Mouse (Mus musculus) forebrain, embryonic 10.5 days (tissue): ENCODE measurements around the gene Plin1. TPM values are rescaled to one million over a fixed set of nuclear protein-coding genes. Genes with fewer than 3 reads are reported as not detected.
A peak's percentile ranks its signal among the peaks of the same experiment; 100 is the strongest.

Source experiments
- DNase-seq: peaks from one replicate; pipeline ENCODE4 v3.0.0-alpha.2; 2017; ENCODE audit warnings: low spot score; ENCODE audit errors: extremely low spot score
- H3K27ac ChIP-seq: fragments of 300-500 bp; sonication (generic); 2 replicates; pipeline ENCODE4 v1.5.1; 2016; ENCODE audit warnings: mild to moderate bottlenecking
- H3K27me3 ChIP-seq: fragments of 300-500 bp; sonication (generic); 2 replicates; pipeline ENCODE4 v1.6.1; 2016; ENCODE audit warnings: mild to moderate bottlenecking; ENCODE audit not compliant: poor library complexity, severe bottlenecking
- H3K36me3 ChIP-seq: fragments of 300-500 bp; sonication (generic); replicated peaks from 2 replicates; pipeline ENCODE4 v1.6.1; 2016; ENCODE audit warnings: mild to moderate bottlenecking, moderate library complexity
- H3K4me1 ChIP-seq: fragments of 300-500 bp; sonication (generic); 2 replicates; pipeline ENCODE4 v1.6.1; 2016
- H3K4me3 ChIP-seq: fragments of 300-500 bp; sonication (generic); 2 replicates; pipeline ENCODE4 v1.5.1; 2016; ENCODE audit warnings: mild to moderate bottlenecking, moderate library complexity
- H3K9me3 ChIP-seq: fragments of 300-500 bp; sonication (generic); 2 replicates; pipeline ENCODE4 v1.6.1; 2016; ENCODE audit warnings: mild to moderate bottlenecking, moderate library complexity
- WGBS: fragments of 180-500 bp; shearing (Covaris S2); methylation state at CpG from one replicate; pipeline ENCODE4 v1.1.7; 2016; 5-methylcytosine and 5-hydroxymethylcytosine counted together
- polyA plus RNA-seq: library from polyadenylated mRNA; unstranded; fragments of >200 nt; fragmentation: Nextera tagmentation; extraction: Ambion mirVana; gene quantifications from 2 replicates; pipeline ENCODE4 v1.2.1, GENCODE M21; 2016

The Plin1 gene
- not detected in 2 replicates for polyA plus RNA-seq

- Histone ChIP-seq H3K36me3 (peaks cover 13% of the 10 kb centered on the region), H3K4me1 (peaks cover 15% of the 10 kb centered on the region)
- WGBS: 66% methylated on average over 4 of the region's 4 CpGs
Observed at GRCm38 (mm10) chr7:79732622-79733021, at the start of gene Plin1. TSS of gene Plin1 (minus strand) at chr7:79732903.

DNA sequence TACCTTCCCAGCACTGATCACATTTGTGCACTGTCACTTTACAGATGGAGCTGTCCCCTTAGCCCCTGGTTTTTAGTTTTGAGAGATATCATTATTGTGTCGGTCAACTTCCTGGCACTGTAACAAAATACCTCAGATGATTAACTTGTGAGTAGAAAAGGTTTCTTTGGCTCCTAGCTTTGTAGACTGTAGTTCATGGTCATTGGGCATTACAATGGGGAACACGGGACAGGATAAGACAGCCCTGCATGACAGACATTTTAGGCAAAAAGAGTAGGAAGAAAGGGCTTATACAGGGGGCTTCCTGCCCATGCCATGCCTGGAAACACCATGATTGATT is 49.8 kb upstream of the Plin1 start:
- Histone ChIP-seq H3K27ac (no peak overlapping the region), H3K4me3 (no peak overlapping the region), H3K36me3 (no peaks in the 10 kb centered on the region), H3K4me1 (peaks cover 14% of the 10 kb centered on the region), H3K9me3 (no peaks in the 10 kb centered on the region), H3K27me3 (peaks cover 15% of the 10 kb centered on the region)
- DNase-seq: no peak
- WGBS: 87% methylated on average over 2 of the region's 2 CpGs

More at GRCm38 (mm10) chr7:79732622-79733021, at the start of gene Plin1:
- Histone ChIP-seq H3K27ac (no peak within 1 kb of the TSS), H3K9me3 (no peaks in the 10 kb centered on the region), H3K4me3 (no peak within 1 kb of the TSS), H3K27me3 (peaks cover 21% of the 10 kb centered on the region)
- no peak for DNase-seq

- no peak overlapping the region for H3K27ac ChIP-seq
- H3K9me3 ChIP-seq: no peaks in the 10 kb centered on the region
- H3K27me3 ChIP-seq: peaks cover 10% of the 10 kb centered on the region
- peaks cover 14% of the 10 kb centered on the region for H3K4me1 ChIP-seq
- no peak overlapping the region for H3K4me3 ChIP-seq
- DNase-seq: no peak
- WGBS: 83% methylated on average over 11 of the region's 11 CpGs
- no peaks in the 10 kb centered on the region for H3K36me3 ChIP-seq
Observed at GRCm38 (mm10) chr7:79781826-79782515, 49.3 kb upstream of the Plin1 start.

- 31% methylated on average over 16 of the region's 16 CpGs for WGBS
- Histone ChIP-seq H3K9me3 (no peaks in the 10 kb centered on the region), H3K4me3 (peak overlapping the region; percentile 35), H3K27ac (no peak overlapping the region), H3K4me1 (peaks cover 12% of the 10 kb centered on the region), H3K36me3 (no peaks in the 10 kb centered on the region), H3K27me3 (0 out of 2 replicates have a peak, but pooled peaks cover 4% of the 10 kb centered on the region)
- peak; percentile 79 for DNase-seq
Observed at GRCm38 (mm10) chr7:79780647-79781626, 48.2 kb upstream of the Plin1 start.

GRCm38 (mm10) chr7:79771561-79772512 is 39.1 kb upstream of the Plin1 start:
- WGBS: 50% methylated on average over 15 of the region's 15 CpGs
- Histone ChIP-seq H3K36me3 (no peaks in the 10 kb centered on the region), H3K27ac (no peak overlapping the region), H3K4me3 (no peak overlapping the region), H3K27me3 (no peaks in the 10 kb centered on the region), H3K9me3 (no peaks in the 10 kb centered on the region), H3K4me1 (peaks cover 15% of the 10 kb centered on the region)
- no peak for DNase-seq

- Histone ChIP-seq H3K27ac (no peak overlapping the region), H3K27me3 (no peaks in the 10 kb centered on the region), H3K4me1 (peaks cover 15% of the 10 kb centered on the region), H3K4me3 (no peak overlapping the region), H3K36me3 (no peaks in the 10 kb centered on the region), H3K9me3 (no peaks in the 10 kb centered on the region)
- DNase-seq: no peak
- 92% methylated on average over 3 of the region's 3 CpGs for WGBS
Observed at GRCm38 (mm10) chr7:79769664-79770063, 37.0 kb upstream of the Plin1 start.

GRCm38 (mm10) chr7:79765991-79766390 is 33.3 kb upstream of the Plin1 start:
- H3K27ac ChIP-seq: no peak overlapping the region
- WGBS: 52% methylated on average over 1 of the region's 1 CpGs
- H3K9me3 ChIP-seq: no peaks in the 10 kb centered on the region
- no peak for DNase-seq
- H3K4me1 ChIP-seq: no peaks in the 10 kb centered on the region
- no peaks in the 10 kb centered on the region for H3K36me3 ChIP-seq
- H3K4me3 ChIP-seq: no peak overlapping the region
- no peaks in the 10 kb centered on the region for H3K27me3 ChIP-seq

DNA sequence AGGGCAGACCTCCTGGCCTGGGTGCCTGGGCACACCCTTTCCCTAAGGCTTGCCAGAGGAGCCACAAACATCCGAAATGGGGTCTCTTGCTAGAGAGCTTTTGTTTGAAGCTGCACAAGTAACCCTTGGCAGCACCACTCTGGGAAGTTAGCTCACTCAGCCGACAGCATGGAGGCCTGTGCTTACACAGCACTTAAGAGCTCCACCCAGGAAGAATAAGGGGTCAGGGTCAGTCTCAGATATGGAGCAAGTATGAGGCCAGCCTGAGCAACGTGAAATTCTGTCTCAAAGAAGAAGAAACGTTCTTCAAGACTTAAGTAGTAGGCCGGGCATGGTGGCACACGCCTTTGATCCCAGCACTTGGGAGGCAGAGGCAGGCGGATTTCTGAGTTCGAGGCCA is 29.4 kb upstream of the Plin1 start:
- 81% methylated on average over 8 of the region's 8 CpGs for WGBS
- Histone ChIP-seq H3K27me3 (no peaks in the 10 kb centered on the region), H3K4me1 (no peaks in the 10 kb centered on the region), H3K9me3 (no peaks in the 10 kb centered on the region), H3K4me3 (no peak overlapping the region), H3K27ac (no peak overlapping the region), H3K36me3 (no peaks in the 10 kb centered on the region)
- DNase-seq: no peak

DNA sequence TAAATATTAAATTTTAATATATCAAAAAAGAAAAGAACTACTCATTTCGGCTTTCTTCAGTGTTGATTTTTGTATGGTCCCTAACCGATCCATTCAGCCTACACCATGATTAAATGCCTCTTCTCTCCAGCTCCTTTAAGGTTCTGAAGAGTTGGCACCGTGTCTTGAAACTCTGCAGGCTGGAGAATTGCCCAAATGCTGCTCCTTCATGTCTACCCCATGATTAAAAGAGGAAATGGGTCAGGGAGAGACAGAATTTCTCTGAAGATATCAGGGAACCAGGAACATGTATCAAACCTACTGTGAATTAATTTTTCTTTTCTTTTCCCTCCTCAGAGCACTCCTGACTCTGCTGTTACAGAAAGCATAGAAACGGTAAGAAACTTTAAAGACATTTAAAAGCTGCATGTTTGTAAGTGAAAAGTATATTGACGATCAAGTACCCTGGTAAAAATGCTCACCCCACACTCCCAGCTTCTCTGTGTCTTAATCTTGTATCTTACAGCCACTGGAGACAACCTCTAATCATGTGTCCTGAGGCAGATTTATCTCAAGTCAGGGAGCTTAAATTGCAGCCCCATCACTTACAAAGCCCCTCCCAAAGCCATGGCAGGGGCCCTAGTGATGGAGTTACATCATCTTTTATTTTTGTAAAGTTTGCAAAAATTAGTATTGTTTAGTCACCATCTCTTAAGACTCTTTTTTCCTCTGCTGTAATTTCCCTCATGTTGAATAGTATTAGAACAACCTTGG is 28.6 kb upstream of the Plin1 start:
- Histone ChIP-seq H3K9me3 (no peaks in the 10 kb centered on the region), H3K27ac (no peak overlapping the region), H3K27me3 (no peaks in the 10 kb centered on the region), H3K4me1 (no peaks in the 10 kb centered on the region), H3K4me3 (no peak overlapping the region), H3K36me3 (no peaks in the 10 kb centered on the region)
- 86% methylated on average over 5 of the region's 5 CpGs for WGBS
- no peak for DNase-seq

- H3K4me1 ChIP-seq: no peaks in the 10 kb centered on the region
- H3K4me3 ChIP-seq: no peak overlapping the region
- DNase-seq: no peak
- H3K27me3 ChIP-seq: no peaks in the 10 kb centered on the region
- no peak overlapping the region for H3K27ac ChIP-seq
- H3K9me3 ChIP-seq: no peaks in the 10 kb centered on the region
- H3K36me3 ChIP-seq: no peaks in the 10 kb centered on the region
Observed at GRCm38 (mm10) chr7:79759766-79760165, 27.1 kb upstream of the Plin1 start.

DNA sequence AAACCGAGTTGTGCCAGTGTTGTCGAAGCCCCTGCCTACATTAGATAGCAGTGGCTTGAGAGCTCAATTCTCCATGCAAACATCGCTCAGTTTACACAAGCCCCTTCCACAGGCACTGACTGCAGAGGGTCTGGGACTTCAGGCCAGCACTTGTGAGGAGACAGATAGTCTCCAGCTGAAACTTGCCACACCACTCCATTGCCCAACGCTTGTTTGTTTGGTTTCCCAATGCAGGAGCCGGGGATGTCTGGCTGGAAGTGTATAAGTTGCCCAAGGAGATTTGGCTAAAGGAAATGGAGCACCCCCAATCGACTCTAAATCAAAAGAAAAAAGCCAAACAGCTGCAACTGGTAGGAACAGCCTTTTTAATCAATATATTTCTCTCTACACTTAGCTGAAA is 25.5 kb upstream of the Plin1 start:
- DNase-seq: no peak
- Histone ChIP-seq H3K9me3 (no peaks in the 10 kb centered on the region), H3K27ac (no peak overlapping the region), H3K27me3 (no peaks in the 10 kb centered on the region), H3K4me1 (no peaks in the 10 kb centered on the region), H3K36me3 (no peaks in the 10 kb centered on the region), H3K4me3 (no peak overlapping the region)
- 81% methylated on average over 6 of the region's 6 CpGs for WGBS

GRCm38 (mm10) chr7:79756334-79756733 is 23.6 kb upstream of the Plin1 start:
- Histone ChIP-seq H3K27ac (no peak overlapping the region), H3K4me1 (no peaks in the 10 kb centered on the region), H3K36me3 (no peaks in the 10 kb centered on the region), H3K9me3 (no peaks in the 10 kb centered on the region), H3K4me3 (no peak overlapping the region), H3K27me3 (no peaks in the 10 kb centered on the region)
- 54% methylated on average over 2 of the region's 2 CpGs for whole genome bisulfite sequencing
- DNase-seq: no peak
